Mouse (Mus musculus) olfactory bulb, adult 2 months (tissue): ENCODE measurements around the gene Eif2a.

Source experiments
- CTCF ChIP-seq: fragments of 200-500 bp; IDR thresholded peaks from 2 replicates; pipeline ENCODE4 v1.5.1; 2012; ENCODE audit warnings: low read depth, mild to moderate bottlenecking, low read length, moderate library complexity; ENCODE audit not compliant: insufficient read depth
- POLR2A ChIP-seq: fragments of 200-500 bp; IDR thresholded peaks from 2 replicates; pipeline ENCODE4 v1.6.1; 2012; ENCODE audit warnings: mild to moderate bottlenecking, low read depth, low read length, moderate library complexity; ENCODE audit not compliant: insufficient read depth

GRCm38 (mm10) chr3:58490787-58491186 is 34.8 kb upstream of the Eif2a start:
- TF ChIP-seq CTCF (no peak), POLR2A (no peak)
